9 mouse cellular contexts compared by ENCODE assay signal in genomic region chr11:66912531-66913458, GRCm38 (mm10). TPM values are rescaled to one million over a fixed set of nuclear protein-coding genes. Genes with fewer than 3 reads are reported as not detected.
DNase-seq lines count a peak whose midpoint lies in the region; ATAC-seq and TF ChIP-seq lines count a peak whose summit lies in the region.
"Had no signal": no experiment of that assay in that cellular context is flagged by ENCODE, and none has a peak within 500 bp of the region (broad histone marks: within the 10 kb centered on the region; RNA-seq: fewer than 3 reads in every experiment).

No protein-coding gene starts in this region.

- ATAC-seq in heart, embryonic 12.5 days (ENCODE audit: insufficient number of reproducible peaks, low FRiP score) = peak; percentile 84
- peak; percentile 93 for ATAC-seq in liver, embryonic 14.5 days (ENCODE audit: insufficient read depth)
- ATAC-seq in inflammation-experienced regulatory T-cells, adult 6 months = no peak

- H3K27me3 ChIP-seq in E14TG2a.4 (ENCODE audit: insufficient read depth, low read length) = no peaks in the 10 kb centered on the region
- H3K27me3 ChIP-seq in ES-Bruce4 (ENCODE audit: control insufficient read depth, insufficient read depth, low read length, poor library complexity, severe bottlenecking) = no peaks in the 10 kb centered on the region
- peaks cover 14% of the 10 kb centered on the region; the same call in 1 of the 2 replicates for H3K27me3 ChIP-seq in heart, embryonic 12.5 days (replicated peaks)
- no peaks in the 10 kb centered on the region; the same call in none of the 2 replicates for H3K27me3 ChIP-seq in liver, embryonic 14.5 days (ENCODE audit: control insufficient read depth, insufficient read depth, low read length)

- TF ChIP-seq EP300 in ES-Bruce4 (IDR thresholded peaks at IDR 0.05; ENCODE audit: insufficient read depth, low read depth, low read length) = no peak
- TF ChIP-seq EP300 in liver, embryonic 14.5 days (IDR thresholded peaks at IDR 0.05; ENCODE audit: low read depth) = peak; percentile 80

- WGBS in heart, embryonic 12.5 days = 15% methylated on average over 17 of the region's 17 CpGs
- 24% methylated on average over 17 of the region's 17 CpGs for WGBS in liver, embryonic 14.5 days (ENCODE audit: insufficient replicate concordance)

- TF ChIP-seq POLR2A in ES-Bruce4 (IDR thresholded peaks at IDR 0.05; ENCODE audit: insufficient read depth, low read length) = no peak

- H3K9me3 ChIP-seq in E14TG2a.4 (ENCODE audit: low read length) = no peaks in the 10 kb centered on the region
- no peaks in the 10 kb centered on the region for H3K9me3 ChIP-seq in ES-Bruce4 (replicated peaks; ENCODE audit: control insufficient read depth, insufficient read depth, low read length, poor library complexity, severe bottlenecking)
- H3K9me3 ChIP-seq in heart, embryonic 12.5 days (replicated peaks) = no peaks in the 10 kb centered on the region
- H3K9me3 ChIP-seq in liver, embryonic 14.5 days (ENCODE audit: control insufficient read depth, low read length) = no peaks in the 10 kb centered on the region

- H3K27ac ChIP-seq in ES-Bruce4 (ENCODE audit: insufficient read depth, low read length) = peak overlapping the region; percentile 77
- peak overlapping the region; percentile 92 for H3K27ac ChIP-seq in heart, embryonic 12.5 days (ENCODE audit: poor library complexity, severe bottlenecking)
- peak overlapping the region; percentile 39; the same call in 1 of the 2 replicates for H3K27ac ChIP-seq in liver, embryonic 14.5 days

- peak overlapping the region; percentile 69 for H3K4me2 ChIP-seq in heart, embryonic 12.5 days
- H3K4me2 ChIP-seq in liver, embryonic 14.5 days (ENCODE audit: low read depth) = peak overlapping the region; percentile 49

- H3K36me3 ChIP-seq in E14TG2a.4 (ENCODE audit: insufficient read depth, low read length) (no peaks in the 10 kb centered on the region), ES-Bruce4 (ENCODE audit: control insufficient read depth, insufficient read depth, low read length, poor library complexity, severe bottlenecking) (no peaks in the 10 kb centered on the region)
- H3K36me3 ChIP-seq in heart, embryonic 12.5 days = no peaks in the 10 kb centered on the region
- H3K36me3 ChIP-seq in liver, embryonic 14.5 days (replicated peaks; ENCODE audit: control insufficient read depth, insufficient read depth, low read depth) = no peaks in the 10 kb centered on the region

- TF ChIP-seq CTCF in E14TG2a.4 (conservative IDR thresholded peaks at IDR 0.05; ENCODE audit: low read length) = no peak
- TF ChIP-seq CTCF in ES-Bruce4 (IDR thresholded peaks at IDR 0.05; ENCODE audit: low read depth, low read length) = no peak
- TF ChIP-seq CTCF in liver, embryonic 14.5 days (IDR thresholded peaks at IDR 0.05; ENCODE audit: low read depth) = no peak

- H3K9ac ChIP-seq in ES-Bruce4 (ENCODE audit: low read depth, poor library complexity, severe bottlenecking) = peak overlapping the region; percentile 41
- H3K9ac ChIP-seq in heart, embryonic 12.5 days = peak overlapping the region; percentile 60
- H3K9ac ChIP-seq in liver, embryonic 14.5 days (replicated peaks) = no peak overlapping the region; the same call in 1 of the 2 replicates

- peak; percentile 28 to 58 (median 31) for DNase-seq in liver, embryonic 14.5 days (ENCODE audit: low read depth in 3 of 3, low spot score in 3 of 3)
- no peak for DNase-seq in cerebellum, adult 9-11 months
- DNase-seq in adipocyte (ENCODE audit: low spot score) = no peak
- DNase-seq: gastrocnemius, postnatal 14 days had no signal

- peaks cover 45% of the 10 kb centered on the region for H3K4me1 ChIP-seq in E14TG2a.4 (replicated peaks; ENCODE audit: low read depth, low read length)
- H3K4me1 ChIP-seq in ES-Bruce4 (ENCODE audit: control insufficient read depth, insufficient read depth, low read length) = no peaks in the 10 kb centered on the region
- peaks cover 41% of the 10 kb centered on the region for H3K4me1 ChIP-seq in heart, embryonic 12.5 days (replicated peaks)
- H3K4me1 ChIP-seq in liver, embryonic 14.5 days (replicated peaks; ENCODE audit: control insufficient read depth in 2 of 2, insufficient read depth in 2 of 2, low read length in 1 of 2) = peaks cover 14 to 24% of the 10 kb centered on the region in 2 experiments

- H3K4me3 ChIP-seq in E14TG2a.4 (replicated peaks; ENCODE audit: low read length) (peak overlapping the region; percentile 69), ES-Bruce4 (ENCODE audit: low read depth, low read length) (peak overlapping the region; percentile 61)
- peak overlapping the region; percentile 43 for H3K4me3 ChIP-seq in heart, embryonic 12.5 days
- H3K4me3 ChIP-seq in liver, embryonic 14.5 days (ENCODE audit: insufficient read depth in 1 of 2, low read depth in 2 of 2, low read length in 2 of 2) = no peak overlapping the region
- H3K4me3 ChIP-seq: myocyte had no signal

RNA-seq across cellular contexts. Expression of gene Pirt, which starts 1.0 kb away (rescaled TPM):
- 0.21 and 0.33 TPM in 2 replicates for polyA plus RNA-seq in ES-Bruce4 (2011; ENCODE audit: insufficient read depth, insufficient read length, low read depth, missing spikeins)
- polyA plus RNA-seq in heart, embryonic 12.5 days (2016; fragmentation: Nextera tagmentation; extraction: Ambion mirVana) = 14.4 and 14.5 TPM in 2 replicates
- polyA plus RNA-seq in liver, embryonic 14.5 days (2012; rRNA removed) = not detected in 2 replicates
- not detected in 2 replicates for polyA plus RNA-seq in liver, embryonic 14.5 days (2014; fragmentation: Nextera tagmentation; extraction: Ambion mirVana)
- not detected for polyA plus RNA-seq in inflammation-experienced regulatory T-cells, adult 6 months (2017; shearing (Covaris generic))
- polyA plus RNA-seq: myocyte had no signal

RNA-seq across cellular contexts. Expression of gene Tmem238l, which starts 43.6 kb away (rescaled TPM):
- not detected in 2 replicates for polyA plus RNA-seq in ES-Bruce4 (2011; ENCODE audit: insufficient read depth, insufficient read length, low read depth, missing spikeins)
- polyA plus RNA-seq in heart, embryonic 12.5 days (2016; fragmentation: Nextera tagmentation; extraction: Ambion mirVana) = 0.28 TPM in 1 of 2 replicates, not detected in the other
- polyA plus RNA-seq in liver, embryonic 14.5 days (2012; rRNA removed) = not detected in 2 replicates
- polyA plus RNA-seq in liver, embryonic 14.5 days (2014; fragmentation: Nextera tagmentation; extraction: Ambion mirVana) = not detected in 2 replicates
- not detected for polyA plus RNA-seq in inflammation-experienced regulatory T-cells, adult 6 months (2017; shearing (Covaris generic))
- polyA plus RNA-seq: myocyte had no signal

Comparison
In these comparisons a context has a peak if more than half of its experiments do, and no peak if none do; other contexts are left out.
1. H3K4me3 ChIP-seq: peak in E14TG2a.4 (single experiment), ES-Bruce4 (single experiment) and heart, embryonic 12.5 days (single experiment); none in liver, embryonic 14.5 days (0 of 2).
2. H3K27ac ChIP-seq: peak in every context shown above with its lines; median percentile 92 in heart, embryonic 12.5 days; 77 in ES-Bruce4; 39 in liver, embryonic 14.5 days.
3. DNase-seq: peak in liver, embryonic 14.5 days (3 of 3); none in cerebellum, adult 9-11 months (single experiment) and adipocyte (single experiment).
4. RNA of gene Pirt, which starts 1.0 kb away (polyA plus RNA-seq): 14.4 to 14.5 TPM in heart, embryonic 12.5 days; 0.21 to 0.33 TPM in ES-Bruce4, not detected in liver, embryonic 14.5 days and not detected in inflammation-experienced regulatory T-cells, adult 6 months; every median in the first group is over 10 times any median in the second.